Mouse (Mus musculus): ENCODE data around the gene Tpd52l2. TPM values are rescaled to one million over a fixed set of nuclear protein-coding genes. Genes with fewer than 3 reads are reported as not detected.
A peak's percentile ranks its signal among the peaks of the same experiment; 100 is the strongest.

Tpd52l2 gene
- polyA plus RNA-seq, 1 experiment from 2014 or later = 36.4 TPM

DNA sequence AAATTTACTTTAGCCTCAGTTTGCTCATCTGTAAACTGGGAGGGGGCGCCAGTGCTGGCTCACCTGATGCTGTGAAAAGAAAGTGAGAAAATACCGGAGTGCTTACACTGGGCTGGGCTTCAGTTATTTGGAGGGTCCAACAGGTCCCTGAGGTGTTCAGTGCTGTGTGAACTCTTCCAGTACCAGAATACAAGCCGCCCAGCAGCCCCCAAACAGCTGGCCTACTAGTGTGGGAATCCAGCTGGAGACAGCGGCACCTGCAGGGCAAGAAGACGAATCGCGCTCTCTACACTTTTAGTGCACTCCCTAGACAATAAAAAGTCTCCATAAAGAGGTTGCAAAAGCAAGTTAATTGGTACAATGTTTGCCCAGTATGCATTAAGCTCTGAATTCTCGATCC is 661 bp upstream of the Tpd52l2 start:
- 0% methylated on average over 8 of the region's 8 CpGs for WGBS (ENCODE audit: missing documents)
- H3K36me3 ChIP-seq (ENCODE audit: inconsistent target) = peaks cover 16% of the 10 kb centered on the region; the same call in 1 of the 2 replicates
- H3K27ac ChIP-seq = peak overlapping the region; percentile 70
- H3K4me3 ChIP-seq (ENCODE audit: inconsistent target) = peak overlapping the region; percentile 86
- H3K79me2 ChIP-seq (ENCODE audit: inconsistent target) = peaks cover 39% of the 10 kb centered on the region

DNA sequence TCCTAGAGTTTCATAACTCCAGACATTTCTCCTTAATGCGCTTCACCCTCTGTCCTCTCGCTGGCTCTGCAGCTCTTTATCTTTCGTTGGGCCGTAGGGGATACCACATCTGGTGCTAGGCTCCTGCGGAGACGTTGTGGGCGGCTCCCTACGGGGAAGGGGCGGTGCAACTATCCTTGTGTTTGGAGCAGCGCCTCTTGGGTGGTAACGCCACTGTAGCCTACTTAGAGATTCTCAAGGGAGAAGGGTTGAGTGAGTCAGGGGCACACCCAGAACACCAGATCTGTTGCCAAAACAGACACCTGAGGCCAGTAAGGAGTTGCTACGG is 570 bp downstream of the Tpd52l2 start:
- peaks cover 28% of the 10 kb centered on the region for H3K36me3 ChIP-seq (ENCODE audit: inconsistent target)
- H3K4me3 ChIP-seq (ENCODE audit: inconsistent target) = peak overlapping the region; percentile 86
- 2% methylated on average over 12 of the region's 12 CpGs for WGBS (ENCODE audit: missing documents)

DNA sequence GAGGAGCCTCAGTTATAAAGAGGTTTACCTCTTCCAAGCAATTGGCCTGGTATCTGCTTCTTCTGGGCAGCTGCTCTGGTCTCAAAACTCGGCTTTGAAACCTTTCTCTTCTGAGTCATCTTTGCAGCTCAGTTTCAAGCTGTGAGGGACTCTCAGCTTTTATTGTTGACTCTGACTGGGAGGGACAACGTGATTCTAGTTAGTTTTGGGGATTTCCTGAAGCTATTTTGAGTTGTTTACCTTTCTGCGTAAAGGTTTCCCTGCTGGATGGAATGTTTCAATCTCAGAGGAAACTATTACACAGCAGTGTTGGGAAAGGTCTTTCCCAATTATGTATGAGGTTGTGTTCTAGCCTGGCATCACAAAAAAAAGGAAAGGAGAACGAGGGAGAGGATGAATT is 1.7 kb downstream of the Tpd52l2 start:
- Histone ChIP-seq H3K36me3 (ENCODE audit: inconsistent target) (peaks cover 39% of the 10 kb centered on the region), H3K27ac (no peak overlapping the region), H3K79me2 (ENCODE audit: inconsistent target) (peaks cover 46% of the 10 kb centered on the region), H3K4me3 (ENCODE audit: inconsistent target) (no peak overlapping the region)
- 75% methylated on average over 4 of the region's 4 CpGs for WGBS (ENCODE audit: missing documents)

More for the DNA sequence above, 570 bp downstream of the Tpd52l2 start:
- Histone ChIP-seq H3K27ac (peak overlapping the region; percentile 70), H3K79me2 (ENCODE audit: inconsistent target) (peaks cover 44% of the 10 kb centered on the region)

DNA sequence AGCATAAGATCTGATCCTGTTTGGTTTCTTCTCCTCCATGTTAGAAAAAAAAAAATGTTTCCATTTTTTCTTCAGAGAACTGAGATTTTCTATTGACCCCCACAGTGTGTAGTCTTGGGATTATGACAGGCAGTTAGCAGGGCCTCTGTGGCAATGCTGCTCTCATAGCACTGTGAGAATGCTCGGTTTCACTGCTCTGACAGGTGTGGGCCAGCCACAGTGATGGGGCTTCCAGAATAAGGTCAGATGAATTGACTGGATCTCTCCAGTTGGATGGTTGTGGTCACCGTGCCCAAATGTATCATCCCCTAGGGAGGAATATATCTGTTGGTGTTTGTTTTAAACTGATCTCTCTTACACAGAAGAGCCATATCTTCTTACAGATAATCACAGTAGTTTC is 12.2 kb downstream of the Tpd52l2 start:
- H3K27ac ChIP-seq = no peak overlapping the region
- H3K79me2 ChIP-seq (ENCODE audit: inconsistent target) = no peaks in the 10 kb centered on the region
- 91% methylated on average over 2 of the region's 2 CpGs for WGBS (ENCODE audit: missing documents)
- H3K36me3 ChIP-seq (ENCODE audit: inconsistent target) = peaks cover 78% of the 10 kb centered on the region
- H3K4me3 ChIP-seq (ENCODE audit: inconsistent target) = no peak overlapping the region

DNA sequence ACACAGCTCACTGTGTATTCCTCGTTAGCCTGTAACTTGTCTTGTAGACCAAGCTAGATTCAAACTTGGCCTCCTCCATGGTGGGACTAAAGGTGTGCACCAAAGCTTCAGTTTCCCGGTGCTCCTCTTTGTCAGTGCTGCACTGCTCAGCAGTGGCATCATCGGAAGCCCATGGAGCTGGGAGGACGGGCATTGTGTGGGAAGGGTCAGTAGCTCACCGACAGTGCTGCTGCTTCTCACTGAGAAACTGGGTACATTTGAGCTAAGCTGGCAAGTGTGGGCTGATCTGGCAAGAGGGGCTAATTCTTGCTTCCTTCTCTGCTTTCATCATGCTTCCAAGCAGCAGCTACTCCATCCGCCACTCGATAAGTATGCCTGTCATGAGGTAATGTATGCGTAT is 14.3 kb downstream of the Tpd52l2 start:
- Histone ChIP-seq H3K27ac (no peak overlapping the region), H3K36me3 (ENCODE audit: inconsistent target) (peaks cover 85% of the 10 kb centered on the region), H3K4me3 (ENCODE audit: inconsistent target) (no peak overlapping the region), H3K79me2 (ENCODE audit: inconsistent target) (no peaks in the 10 kb centered on the region)
- 90% methylated on average over 7 of the region's 8 CpGs for WGBS (ENCODE audit: missing documents)

DNA sequence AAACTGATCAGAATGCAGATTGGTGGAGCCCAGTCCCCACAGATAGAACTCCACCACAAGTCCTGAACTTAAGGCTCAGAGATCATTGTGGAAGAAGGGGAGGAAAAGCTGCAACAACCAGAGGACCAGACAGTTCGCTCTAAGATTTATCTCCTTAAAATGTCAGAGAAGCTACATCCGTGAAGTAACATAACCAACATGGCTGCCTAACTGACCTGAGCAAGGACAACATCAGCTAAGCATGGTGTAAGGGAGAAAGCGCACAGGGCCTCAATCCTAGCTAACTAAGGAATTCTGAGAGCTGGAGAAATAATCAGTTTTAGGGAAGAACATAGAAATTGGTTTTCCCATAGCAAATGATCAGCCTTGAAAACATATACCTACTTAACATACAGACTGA is 22.3 kb downstream of the Tpd52l2 start:
- peaks cover 28% of the 10 kb centered on the region; the same call in 1 of the 2 replicates for H3K36me3 ChIP-seq (ENCODE audit: inconsistent target)
- H3K79me2 ChIP-seq (ENCODE audit: inconsistent target) = peaks cover 35% of the 10 kb centered on the region
- 82% methylated on average over 3 of the region's 3 CpGs for WGBS (ENCODE audit: missing documents)
- H3K27ac ChIP-seq = peak overlapping the region; percentile 84
- H3K4me3 ChIP-seq (ENCODE audit: inconsistent target) = peak overlapping the region; percentile 65

DNA sequence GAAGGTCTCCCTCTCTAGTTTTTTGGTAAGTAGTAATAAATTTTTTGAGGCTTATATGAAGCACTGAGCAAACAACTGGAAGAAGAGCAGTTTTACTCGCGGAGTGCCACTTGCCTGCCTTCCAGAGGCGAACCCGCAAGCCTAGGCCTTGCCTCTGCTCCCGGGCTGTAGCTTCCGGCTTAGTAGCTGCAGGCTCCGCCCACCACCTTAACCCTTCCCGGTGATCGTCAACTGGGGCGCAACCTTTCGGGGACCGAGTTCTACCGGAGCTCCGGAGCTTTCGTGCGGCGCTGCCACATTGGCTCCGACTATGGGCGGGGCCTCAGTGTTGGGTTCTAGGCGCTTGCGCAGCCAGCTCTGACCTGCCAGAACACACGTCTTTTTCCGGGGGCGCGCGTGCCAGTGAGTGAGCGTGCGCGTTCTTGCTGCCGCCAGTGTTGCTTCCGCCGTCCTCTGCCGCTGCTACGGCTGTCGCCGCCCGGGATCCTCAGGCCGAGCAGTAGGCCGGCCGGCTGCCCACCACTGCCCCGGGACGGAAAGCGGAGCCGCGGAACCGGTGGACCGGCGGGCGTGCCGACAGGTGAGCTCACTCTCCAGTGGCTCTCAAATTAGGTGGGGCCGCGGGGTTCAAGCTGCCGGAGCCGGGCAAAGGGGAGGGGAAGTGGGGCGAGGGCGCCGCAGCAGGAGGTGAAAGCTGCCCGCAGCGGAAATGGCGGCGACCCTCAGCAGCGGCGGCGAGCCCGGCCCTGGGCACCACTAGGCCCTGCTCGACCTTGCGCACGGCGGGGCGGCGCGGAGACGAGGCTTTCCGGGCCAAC is 23.4 kb downstream of the Tpd52l2 start, which contains the start of gene Dnajc5:
Dnajc5 (plus strand) TSS at position 368 of the 818 bp plus-strand sequence.
- WGBS (ENCODE audit: missing documents) = 1% methylated on average over 67 of the region's 74 CpGs
- H3K79me2 ChIP-seq (ENCODE audit: inconsistent target) = peaks cover 46% of the 10 kb centered on the region
- H3K4me3 ChIP-seq (ENCODE audit: inconsistent target) = peak within 1 kb of the TSS; percentile 69
- peaks cover 21% of the 10 kb centered on the region; the same call in 1 of the 2 replicates for H3K36me3 ChIP-seq (ENCODE audit: inconsistent target)
- H3K27ac ChIP-seq = peak within 1 kb of the TSS; percentile 84

DNA sequence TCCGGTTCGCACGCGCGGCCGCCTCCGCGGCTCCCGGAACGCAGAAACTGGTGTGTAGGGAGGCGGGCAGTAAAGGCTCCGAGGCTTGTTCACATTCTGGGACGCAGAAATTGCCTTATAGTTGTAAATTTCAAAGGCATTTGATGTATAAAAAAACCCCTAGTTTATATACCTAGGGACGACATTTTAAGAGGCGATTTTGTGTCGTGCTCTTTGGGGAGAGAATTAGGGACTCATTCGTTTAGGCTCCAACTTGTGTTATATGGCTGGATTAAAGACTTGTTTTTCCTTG is 23.9 kb downstream of the Tpd52l2 start:
- 0 out of 2 replicates have a peak, but pooled peaks cover 16% of the 10 kb centered on the region for H3K36me3 ChIP-seq (ENCODE audit: inconsistent target)
- peaks cover 51% of the 10 kb centered on the region for H3K79me2 ChIP-seq (ENCODE audit: inconsistent target)
- H3K27ac ChIP-seq = peak overlapping the region; percentile 40; the same call in 1 of the 2 replicates
- WGBS (ENCODE audit: missing documents) = 0% methylated on average over 17 of the region's 17 CpGs
- peak overlapping the region; percentile 69 for H3K4me3 ChIP-seq (ENCODE audit: inconsistent target)

DNA sequence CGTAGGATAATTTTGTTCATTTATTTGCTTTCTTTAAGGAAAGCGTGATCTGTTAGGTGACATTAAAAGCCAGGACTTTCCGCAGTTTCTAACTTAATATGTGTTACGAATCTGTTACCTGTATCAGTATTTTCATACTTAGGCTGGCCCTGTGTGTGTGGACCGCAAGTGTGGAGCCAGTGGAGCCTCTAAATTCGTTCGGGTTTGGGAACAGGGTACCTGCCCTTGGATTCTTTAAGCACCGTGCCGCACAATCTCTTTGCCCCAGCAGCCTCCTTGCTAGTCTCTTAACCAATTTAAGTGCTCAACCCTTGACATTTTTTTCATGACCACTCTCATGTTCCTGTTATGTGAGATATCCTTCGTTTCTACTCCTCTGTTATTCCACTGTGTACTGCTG is 24.5 kb downstream of the Tpd52l2 start:
- Histone ChIP-seq H3K27ac (peak overlapping the region; percentile 40; the same call in 1 of the 2 replicates), H3K36me3 (ENCODE audit: inconsistent target) (0 out of 2 replicates have a peak, but pooled peaks cover 10% of the 10 kb centered on the region), H3K4me3 (ENCODE audit: inconsistent target) (peak overlapping the region; percentile 69), H3K79me2 (ENCODE audit: inconsistent target) (peaks cover 58% of the 10 kb centered on the region)
- 55% methylated on average over 10 of the region's 10 CpGs for WGBS (ENCODE audit: missing documents)

DNA sequence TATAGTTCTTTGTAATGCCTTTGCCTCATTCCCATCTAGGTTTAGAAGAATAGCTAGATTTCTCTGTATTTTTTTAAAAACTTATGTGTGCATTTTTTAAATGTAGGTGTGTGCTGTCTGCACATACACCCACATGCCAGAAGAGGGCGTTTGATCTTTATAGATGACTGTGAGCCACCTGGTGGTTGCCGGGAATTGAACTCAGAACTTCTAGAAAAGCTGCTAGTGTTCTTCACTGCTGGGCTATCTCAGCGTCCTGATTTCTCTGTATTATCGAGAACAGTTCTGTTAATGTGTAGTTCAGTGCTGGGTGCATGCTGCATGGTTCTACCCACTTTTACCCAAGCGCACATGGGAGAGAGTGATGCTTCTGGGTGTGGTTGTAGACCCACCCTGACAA is 25.9 kb downstream of the Tpd52l2 start:
- Histone ChIP-seq H3K36me3 (ENCODE audit: inconsistent target) (no peaks in the 10 kb centered on the region), H3K79me2 (ENCODE audit: inconsistent target) (peaks cover 71% of the 10 kb centered on the region), H3K27ac (no peak overlapping the region), H3K4me3 (ENCODE audit: inconsistent target) (no peak overlapping the region)
- WGBS (ENCODE audit: missing documents) = 59% methylated on average over 5 of the region's 5 CpGs

DNA sequence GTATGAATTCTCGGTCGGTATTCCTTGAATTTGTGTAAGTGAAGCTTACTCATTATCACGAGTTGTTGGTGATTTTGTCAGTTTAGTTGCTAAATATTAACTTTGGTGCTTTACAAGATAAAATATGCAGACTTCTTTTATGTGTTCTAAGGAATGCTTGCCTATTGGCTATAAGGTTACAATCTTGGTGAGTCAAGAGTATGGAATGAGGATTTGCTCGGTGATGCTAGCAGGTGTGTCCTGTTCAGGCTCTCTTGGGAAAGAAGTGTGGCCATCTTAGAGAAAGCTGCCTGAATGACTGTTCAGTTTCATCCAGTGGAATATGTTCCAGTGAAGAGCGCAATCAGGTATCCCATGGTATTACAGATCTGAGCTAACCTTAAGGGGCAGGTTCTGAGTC is 28.6 kb downstream of the Tpd52l2 start:
- H3K36me3 ChIP-seq (ENCODE audit: inconsistent target) = peaks cover 2% of the 10 kb centered on the region; the same call in 1 of the 2 replicates
- no peak overlapping the region for H3K27ac ChIP-seq
- no peak overlapping the region for H3K4me3 ChIP-seq (ENCODE audit: inconsistent target)
- WGBS (ENCODE audit: missing documents) = 94% methylated on average over 5 of the region's 5 CpGs
- H3K79me2 ChIP-seq (ENCODE audit: inconsistent target) = peaks cover 98% of the 10 kb centered on the region

DNA sequence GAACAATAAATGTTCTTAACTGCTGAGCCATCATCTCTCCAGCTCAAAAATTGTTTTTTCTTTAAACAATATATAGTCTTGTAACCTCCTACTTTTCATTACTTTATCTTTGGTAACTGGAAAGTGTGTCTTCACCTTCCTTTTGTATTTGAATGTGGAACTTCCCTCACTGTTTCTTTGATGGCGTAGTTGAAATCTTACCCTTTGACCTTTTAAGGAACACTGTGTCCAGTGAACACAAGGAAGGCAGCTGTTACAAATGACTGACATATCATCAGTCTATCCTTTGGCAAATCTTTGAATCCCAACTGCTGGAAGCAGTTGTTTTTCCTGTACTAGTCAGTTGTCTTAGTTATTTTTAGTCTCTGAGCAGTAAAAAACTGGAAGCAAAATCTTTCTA is 32.1 kb downstream of the Tpd52l2 start:
- Histone ChIP-seq H3K27ac (no peak overlapping the region), H3K36me3 (ENCODE audit: inconsistent target) (peaks cover 6% of the 10 kb centered on the region; the same call in 1 of the 2 replicates), H3K79me2 (ENCODE audit: inconsistent target) (peaks cover 100% of the 10 kb centered on the region), H3K4me3 (ENCODE audit: inconsistent target) (no peak overlapping the region)
- 100% methylated on average over 1 of the region's 1 CpGs for WGBS (ENCODE audit: missing documents)

DNA sequence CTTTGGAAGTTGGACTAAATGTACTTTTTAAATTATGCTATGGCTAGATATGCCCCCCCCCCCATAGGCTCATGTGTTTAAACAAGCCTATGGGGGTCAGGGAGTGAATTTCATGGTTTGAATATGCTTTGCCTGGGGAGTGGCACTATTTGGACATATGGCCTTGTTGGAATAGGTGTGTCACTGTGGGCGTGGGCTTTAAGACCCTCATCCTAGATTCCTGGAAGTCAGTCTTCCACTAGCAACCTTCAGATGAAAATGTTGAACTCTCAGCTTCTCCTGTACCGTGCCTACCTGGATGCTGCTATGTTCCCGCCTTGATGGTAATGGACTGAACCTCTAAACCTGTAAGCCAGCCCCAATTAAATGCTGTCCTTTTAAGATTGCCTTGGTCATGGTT is 35.6 kb downstream of the Tpd52l2 start:
- 88% methylated on average over 3 of the region's 3 CpGs for WGBS (ENCODE audit: missing documents)
- Histone ChIP-seq H3K4me3 (ENCODE audit: inconsistent target) (no peak overlapping the region), H3K36me3 (ENCODE audit: inconsistent target) (peaks cover 6% of the 10 kb centered on the region; the same call in 1 of the 2 replicates), H3K79me2 (ENCODE audit: inconsistent target) (peaks cover 94% of the 10 kb centered on the region), H3K27ac (no peak overlapping the region)

DNA sequence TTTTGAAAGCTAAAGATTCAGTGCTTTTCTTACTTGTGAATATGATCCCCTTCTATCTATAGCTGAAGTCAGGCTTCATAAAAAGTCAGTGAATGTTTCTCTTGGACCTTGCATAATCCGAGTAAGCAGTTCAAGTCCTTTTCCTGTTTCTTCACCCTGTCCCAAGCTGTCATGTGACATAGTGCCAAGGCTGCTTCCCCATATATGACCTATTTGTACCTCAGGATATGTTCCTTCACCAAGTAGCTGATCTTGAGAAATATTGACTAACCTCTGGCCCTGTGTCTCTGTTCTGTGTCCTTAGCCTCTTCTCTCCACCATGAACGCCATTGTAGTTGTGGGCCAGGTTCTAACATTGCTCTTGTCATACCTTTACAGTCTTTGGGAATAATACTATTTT is 39.5 kb downstream of the Tpd52l2 start:
- Histone ChIP-seq H3K36me3 (ENCODE audit: inconsistent target) (no peaks in the 10 kb centered on the region; the same call in 1 of the 2 replicates), H3K27ac (peak overlapping the region; percentile 79), H3K79me2 (ENCODE audit: inconsistent target) (peaks cover 94% of the 10 kb centered on the region), H3K4me3 (ENCODE audit: inconsistent target) (no peak overlapping the region)
- 15% methylated on average over 2 of the region's 2 CpGs for WGBS (ENCODE audit: missing documents)

DNA sequence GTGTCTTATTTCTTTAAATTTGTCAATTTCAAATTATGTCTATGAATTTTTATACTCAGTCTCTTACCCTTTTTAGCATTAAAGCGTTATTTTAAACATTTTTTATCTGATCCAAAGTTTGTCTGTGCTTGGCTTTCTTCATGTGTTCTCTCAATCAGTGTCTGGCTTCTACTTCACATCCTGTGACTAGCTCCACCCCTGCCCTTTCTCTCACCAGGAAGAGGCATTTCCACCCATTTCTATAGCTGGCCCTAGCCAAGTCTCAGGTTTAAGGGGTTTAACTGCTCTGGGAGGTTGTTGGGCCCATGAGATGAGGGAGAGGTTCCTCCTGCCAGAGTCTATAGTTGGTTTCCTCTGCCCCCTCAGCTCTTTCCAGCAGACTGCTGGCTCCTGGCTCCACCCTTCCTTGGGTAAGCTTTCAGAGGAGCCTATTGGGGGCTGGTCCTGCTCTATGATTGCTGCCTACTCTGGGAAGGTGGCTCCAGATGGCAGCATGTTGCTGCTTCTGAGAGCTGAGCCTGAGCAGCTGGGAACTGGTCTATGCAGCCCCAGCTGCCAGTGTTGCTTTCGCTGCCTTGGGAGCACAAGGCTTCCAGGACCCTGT is 40.6 kb downstream of the Tpd52l2 start:
- WGBS (ENCODE audit: missing documents) = 39% methylated on average over 2 of the region's 2 CpGs
- Histone ChIP-seq H3K27ac (peak overlapping the region; percentile 79), H3K79me2 (ENCODE audit: inconsistent target) (peaks cover 93% of the 10 kb centered on the region), H3K36me3 (ENCODE audit: inconsistent target) (no peaks in the 10 kb centered on the region; the same call in 1 of the 2 replicates), H3K4me3 (ENCODE audit: inconsistent target) (no peak overlapping the region)

Data from macrophage (primary cell).